Mouse (Mus musculus): ENCODE measurements at regions not wholly inside any gene's neighbourhood (a gene's known extent, or its start where the extent isn't known, plus 50 kb on each side); places are given as distances from the start of the nearest gene placed in this dataset.

DNA sequence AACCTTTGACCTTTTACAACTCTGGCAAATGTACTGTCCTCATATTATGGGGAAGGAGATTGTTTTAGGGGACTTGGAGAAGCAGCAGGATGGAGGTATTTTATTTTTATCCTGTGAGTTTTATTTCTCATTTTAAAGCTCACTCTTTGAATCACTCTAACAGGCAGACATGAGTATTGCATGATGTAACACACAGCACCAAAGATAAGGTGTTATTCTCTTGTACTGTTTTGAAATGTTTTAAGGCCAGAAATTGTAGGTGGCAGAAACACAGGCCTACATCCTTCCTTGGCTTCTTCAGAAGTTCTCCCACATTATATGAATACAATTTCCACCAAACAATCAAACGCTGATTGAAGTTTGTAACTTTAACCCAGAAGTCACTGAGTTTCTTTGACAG is 377.9 kb upstream of the Nr2f1 start:
- no peak for TF ChIP-seq CTCF (conservative IDR thresholded peaks at IDR 0.05; ENCODE audit: insufficient read depth, insufficient read length, low read depth, low read length)
- no peak for TF ChIP-seq POLR2A (IDR thresholded peaks at IDR 0.05; ENCODE audit: low read depth, low read length)
